ENCODE assay signal across 23 mouse cellular contexts in genomic region chr5:64887061-64887460, GRCm38 (mm10). TPM values are rescaled to one million over a fixed set of nuclear protein-coding genes. Genes with fewer than 3 reads are reported as not detected.
DNase-seq lines count a peak whose midpoint lies in the region; ATAC-seq and TF ChIP-seq lines count a peak whose summit lies in the region.
"Had no signal": no experiment of that assay in that cellular context is flagged by ENCODE, and none has a peak within 500 bp of the region (broad histone marks: within the 10 kb centered on the region; RNA-seq: fewer than 3 reads in every experiment).

No protein-coding gene starts in this region.

- H3K36me3 ChIP-seq in spleen, adult 2 months (ENCODE audit: control insufficient read depth, insufficient read depth, low read length), result no peaks in the 10 kb centered on the region
- no peaks in the 10 kb centered on the region for H3K36me3 ChIP-seq in kidney, embryonic 15.5 days
- H3K36me3 ChIP-seq: embryonic facial prominence, embryonic 15.5 days; forebrain, embryonic 10.5 days; hindbrain, embryonic 13.5 days had no signal

- WGBS in spleen, adult 2 months, result 27% methylated on average over 4 of the region's 4 CpGs
- WGBS in kidney, embryonic 15.5 days, result 85% methylated on average over 4 of the region's 4 CpGs

- H3K9me3 ChIP-seq in kidney, embryonic 15.5 days (replicated peaks), result no peaks in the 10 kb centered on the region
- H3K9me3 ChIP-seq: embryonic facial prominence, embryonic 15.5 days had no signal

- peak in 1 of 2 experiments; percentile 35 for DNase-seq in spleen, adult 2 months (ENCODE audit: low read depth in 1 of 2, low spot score in 2 of 2)
- no peak for DNase-seq in spleen, postnatal 4 days (ENCODE audit: low spot score in 2 of 2)
- peak; percentile 49 to 51 for DNase-seq in B cell, adult 2 months
- DNase-seq in retina, postnatal 1 day, result no peak
- DNase-seq in adrenal gland, postnatal 14 days, result no peak
- DNase-seq: adrenal gland, postnatal 25 days; cerebellum, adult 2 months; cerebellum, postnatal 10 days; embryo, embryonic 11 days; gastrocnemius, adult 2 months; gastrocnemius, postnatal 25 days; heart, postnatal 10 days; heart, postnatal 4 days had no signal

- H3K4me3 ChIP-seq in spleen, adult 2 months (ENCODE audit: extremely low read depth, insufficient read depth, insufficient read length), result no peak overlapping the region
- H3K4me3 ChIP-seq in bone marrow macrophage, adult 2 months (ENCODE audit: insufficient read depth, low read length), result no peak overlapping the region
- no peak overlapping the region for H3K4me3 ChIP-seq in kidney, embryonic 15.5 days (replicated peaks)
- H3K4me3 ChIP-seq: embryonic facial prominence, embryonic 15.5 days; erythroblast, embryonic 14.5 days; forebrain, embryonic 10.5 days; gastrocnemius, adult 2 months; hindbrain, embryonic 13.5 days had no signal

- H3K27ac ChIP-seq in spleen, adult 2 months (ENCODE audit: insufficient read depth, low read length), result peak overlapping the region; percentile 89
- peak overlapping the region; percentile 29 for H3K27ac ChIP-seq in bone marrow macrophage, adult 2 months (ENCODE audit: insufficient read depth, low read depth, low read length)
- H3K27ac ChIP-seq in kidney, embryonic 15.5 days, result no peak overlapping the region
- H3K27ac ChIP-seq: embryonic facial prominence, embryonic 15.5 days; forebrain, embryonic 10.5 days; gastrocnemius, adult 2 months; hindbrain, embryonic 13.5 days; hindbrain, postnatal 0 days had no signal

- TF ChIP-seq CTCF in spleen, adult 2 months (IDR thresholded peaks at IDR 0.05; ENCODE audit: extremely low read depth, insufficient read depth, insufficient read length, insufficient replicate concordance), result no peak
- no peak for TF ChIP-seq CTCF in bone marrow macrophage, adult 2 months (IDR thresholded peaks at IDR 0.05; ENCODE audit: low read depth, low read length)

- peak; percentile 47 for ATAC-seq in inflammation-experienced regulatory T-cells, adult 6 months
- no peak for ATAC-seq in kidney, embryonic 15.5 days (replicated peaks; ENCODE audit: low FRiP score)
- ATAC-seq: forebrain, embryonic 14.5 days; hindbrain, postnatal 0 days had no signal

- H3K27me3 ChIP-seq in spleen, adult 2 months (ENCODE audit: control insufficient read depth, insufficient read depth, low read length), result no peaks in the 10 kb centered on the region
- H3K27me3 ChIP-seq in kidney, embryonic 15.5 days, result no peaks in the 10 kb centered on the region
- H3K27me3 ChIP-seq: embryonic facial prominence, embryonic 15.5 days; hindbrain, embryonic 13.5 days had no signal

- peaks cover 15% of the 10 kb centered on the region; the same call in 1 of the 2 replicates for H3K4me1 ChIP-seq in spleen, adult 2 months (ENCODE audit: control insufficient read depth, insufficient read depth, insufficient read length)
- peaks cover 17% of the 10 kb centered on the region for H3K4me1 ChIP-seq in bone marrow macrophage, adult 2 months (ENCODE audit: control insufficient read depth, insufficient read depth, low read length)
- peaks cover 14% of the 10 kb centered on the region for H3K4me1 ChIP-seq in kidney, embryonic 15.5 days
- H3K4me1 ChIP-seq: hindbrain, embryonic 13.5 days had no signal

- H3K4me2 ChIP-seq in kidney, embryonic 15.5 days, result no peak overlapping the region
- H3K4me2 ChIP-seq: embryonic facial prominence, embryonic 15.5 days; hindbrain, embryonic 13.5 days had no signal

- no peak overlapping the region for H3K9ac ChIP-seq in kidney, embryonic 15.5 days
- H3K9ac ChIP-seq: embryonic facial prominence, embryonic 15.5 days; hindbrain, embryonic 13.5 days had no signal

- no peak for TF ChIP-seq POLR2A in spleen, adult 2 months (IDR thresholded peaks at IDR 0.05; ENCODE audit: low read depth, low read length)
- no peak for TF ChIP-seq POLR2A in bone marrow macrophage, adult 2 months (IDR thresholded peaks at IDR 0.05; ENCODE audit: borderline replicate concordance, low read depth, low read length)

RNA-seq across cellular contexts. Expression of gene Tlr1, which starts 46.3 kb away (rescaled TPM):
- polyA plus RNA-seq in spleen, adult 2 months (2012; rRNA removed), result 20.8 and 42.8 TPM in 2 replicates
- polyA plus RNA-seq in bone marrow macrophage, adult 2 months (2012; ENCODE audit: insufficient read depth, insufficient read length, missing spikeins), result 73.1 and 78.0 TPM in 2 replicates
- 10 to 100 TPM; 33.5 to 66.0 (median 62.2) TPM for polyA plus RNA-seq in inflammation-experienced regulatory T-cells, adult 6 months (2017; shearing (Covaris generic))
- 0.65 and 1.0 TPM in 2 replicates for polyA plus RNA-seq in kidney, embryonic 15.5 days (2015; fragmentation: Nextera tagmentation; extraction: Ambion mirVana)
- 0.85 and 3.4 TPM in 2 replicates for total RNA-seq in adrenal gland, postnatal 14 days (2021)
- total RNA-seq: MEL had no signal
- polyA plus RNA-seq: erythroblast, embryonic 14.5 days had no signal

Comparison
In these comparisons a context has a peak if more than half of its experiments do, and no peak if none do; other contexts are left out.
1. DNase-seq: peak in B cell, adult 2 months (2 of 2); none in spleen, postnatal 4 days (0 of 2), retina, postnatal 1 day (single experiment) and adrenal gland, postnatal 14 days (single experiment).
2. RNA of gene Tlr1, which starts 46.3 kb away (polyA plus RNA-seq): 73.1 to 78.0 TPM in bone marrow macrophage, adult 2 months, 33.5 to 66.0 TPM in inflammation-experienced regulatory T-cells, adult 6 months and 20.8 to 42.8 TPM in spleen, adult 2 months; 0.65 to 1.0 TPM in kidney, embryonic 15.5 days; every median in the first group is over 10 times any median in the second.